In the genomic region with DNA sequence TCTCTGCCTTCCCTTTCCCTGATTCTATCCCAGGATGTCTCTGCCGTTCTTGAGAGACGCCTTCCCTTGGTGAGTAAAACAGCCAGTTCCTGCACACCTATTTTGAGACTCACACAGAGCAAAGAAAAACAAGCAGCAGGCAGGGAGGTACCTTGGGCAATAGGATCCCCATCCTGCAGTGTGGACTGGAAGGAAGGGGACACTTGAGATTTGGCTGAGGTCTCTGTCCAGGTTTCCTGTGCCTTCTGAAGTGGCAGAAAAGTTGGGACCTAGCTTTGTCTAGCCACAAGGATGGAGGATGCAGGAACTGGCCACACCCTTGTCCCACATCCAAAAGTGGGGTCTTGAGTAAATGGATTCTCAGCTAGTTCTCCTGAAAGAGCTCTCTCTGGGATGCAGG, we compare ENCODE assay signal across 19 mouse cellular contexts. TPM values are rescaled to one million over a fixed set of nuclear protein-coding genes. Genes with fewer than 3 reads are reported as not detected.
A peak's percentile ranks its signal among the peaks of the same experiment; 100 is the strongest.
DNase-seq lines count a peak whose midpoint lies in the region; ATAC-seq and TF ChIP-seq lines count a peak whose summit lies in the region.
"Had no signal": no experiment of that assay in that cellular context is flagged by ENCODE, and none has a peak within 500 bp of the region (broad histone marks: within the 10 kb centered on the region; RNA-seq: fewer than 3 reads in every experiment).

No protein-coding gene starts in this region.

- DNase-seq in heart, adult 11 months = peak; percentile 96
- no peak for DNase-seq in heart, postnatal 4 days
- no peak for DNase-seq in lung, postnatal 0 days (ENCODE audit: low spot score)
- no peak for DNase-seq in lung, adult 2 months
- DNase-seq in embryo, embryonic 10 days (ENCODE audit: low spot score) = no peak
- DNase-seq: adrenal gland, postnatal 14 days; cerebellum, adult 9-11 months; kidney, adult 9 months; right cerebral cortex, postnatal 25 days; thymus, postnatal 25 days had no signal

- H3K27me3 ChIP-seq in intestine, embryonic 16.5 days (replicated peaks; ENCODE audit: control insufficient read depth, insufficient read depth, low read length) = no peaks in the 10 kb centered on the region
- no peaks in the 10 kb centered on the region for H3K27me3 ChIP-seq in intestine, embryonic 15.5 days (replicated peaks)
- no peaks in the 10 kb centered on the region for H3K27me3 ChIP-seq in lung, postnatal 0 days (replicated peaks; ENCODE audit: insufficient read depth, low read length)
- H3K27me3 ChIP-seq: limb, embryonic 12.5 days; liver, embryonic 12.5 days; stomach, embryonic 15.5 days had no signal

- no peak for TF ChIP-seq POLR2A in lung, adult 2 months (IDR thresholded peaks at IDR 0.05; ENCODE audit: borderline replicate concordance, extremely low read depth, low read depth, low read length)

- H3K9ac ChIP-seq in intestine, embryonic 16.5 days (ENCODE audit: low read depth, low read length) = no peak overlapping the region
- no peak overlapping the region for H3K9ac ChIP-seq in intestine, embryonic 15.5 days
- no peak overlapping the region for H3K9ac ChIP-seq in lung, postnatal 0 days (replicated peaks; ENCODE audit: low read depth)
- H3K9ac ChIP-seq: limb, embryonic 12.5 days; liver, embryonic 12.5 days; stomach, embryonic 15.5 days had no signal

- 0 out of 2 replicates have a peak, but pooled peaks have one; percentile 14 for ATAC-seq in intestine, embryonic 16.5 days
- no peak for ATAC-seq in intestine, embryonic 15.5 days
- ATAC-seq in lung, postnatal 0 days = no peak
- ATAC-seq: forebrain, embryonic 16.5 days; liver, embryonic 12.5 days had no signal

- TF ChIP-seq EP300 in lung, postnatal 0 days (IDR thresholded peaks at IDR 0.05) = no peak

- WGBS in intestine, embryonic 16.5 days = 83% methylated on average over 2 of the region's 2 CpGs
- 83% methylated on average over 2 of the region's 2 CpGs for WGBS in intestine, embryonic 15.5 days
- 78% methylated on average over 2 of the region's 2 CpGs for WGBS in lung, postnatal 0 days
- 58% methylated on average over 2 of the region's 2 CpGs for whole genome bisulfite sequencing in lung, adult 2 months

- no peak overlapping the region for H3K4me2 ChIP-seq in intestine, embryonic 16.5 days (ENCODE audit: low read depth, low read length)
- H3K4me2 ChIP-seq in intestine, embryonic 15.5 days (replicated peaks) = no peak overlapping the region
- no peak overlapping the region for H3K4me2 ChIP-seq in lung, postnatal 0 days (replicated peaks; ENCODE audit: low read depth, low read length)
- H3K4me2 ChIP-seq: limb, embryonic 12.5 days; liver, embryonic 12.5 days; midbrain, embryonic 11.5 days; stomach, embryonic 15.5 days had no signal

- H3K4me3 ChIP-seq in intestine, embryonic 16.5 days (ENCODE audit: low read length) = no peak overlapping the region
- no peak overlapping the region for H3K4me3 ChIP-seq in intestine, embryonic 15.5 days (replicated peaks)
- no peak overlapping the region for H3K4me3 ChIP-seq in lung, postnatal 0 days (ENCODE audit: low read depth, low read length)
- H3K4me3 ChIP-seq in lung, adult 2 months (replicated peaks; ENCODE audit: extremely low read depth, low read depth, low read length) = no peak overlapping the region
- H3K4me3 ChIP-seq: limb, embryonic 12.5 days; liver, embryonic 12.5 days; stomach, embryonic 15.5 days had no signal

- H3K4me1 ChIP-seq in intestine, embryonic 16.5 days (ENCODE audit: control insufficient read depth, insufficient read depth, low read length) = peaks cover 7% of the 10 kb centered on the region; the same call in 1 of the 2 replicates
- H3K4me1 ChIP-seq in intestine, embryonic 15.5 days (replicated peaks) = 0 out of 2 replicates have a peak, but pooled peaks cover 7% of the 10 kb centered on the region
- H3K4me1 ChIP-seq in lung, postnatal 0 days (ENCODE audit: insufficient read depth, low read depth, low read length) = peaks cover 9% of the 10 kb centered on the region; the same call in 1 of the 2 replicates
- H3K4me1 ChIP-seq in lung, adult 2 months (ENCODE audit: control insufficient read depth, insufficient read depth, low read length) = peaks cover 3% of the 10 kb centered on the region; the same call in 1 of the 2 replicates
- H3K4me1 ChIP-seq: liver, embryonic 12.5 days had no signal

- TF ChIP-seq CTCF in lung, postnatal 0 days (IDR thresholded peaks at IDR 0.05) = no peak
- no peak for TF ChIP-seq CTCF in lung, adult 2 months (IDR thresholded peaks at IDR 0.05; ENCODE audit: insufficient read depth, low read length)

- H3K9me3 ChIP-seq in intestine, embryonic 16.5 days (ENCODE audit: control insufficient read depth, low read length) = no peaks in the 10 kb centered on the region
- H3K9me3 ChIP-seq in intestine, embryonic 15.5 days = no peaks in the 10 kb centered on the region
- no peaks in the 10 kb centered on the region for H3K9me3 ChIP-seq in lung, postnatal 0 days (ENCODE audit: low read length)
- H3K9me3 ChIP-seq: liver, embryonic 12.5 days; stomach, embryonic 15.5 days had no signal

- H3K36me3 ChIP-seq in intestine, embryonic 16.5 days (ENCODE audit: control insufficient read depth, insufficient read depth, low read length) = no peaks in the 10 kb centered on the region
- H3K36me3 ChIP-seq in intestine, embryonic 15.5 days = no peaks in the 10 kb centered on the region
- no peaks in the 10 kb centered on the region for H3K36me3 ChIP-seq in lung, postnatal 0 days (ENCODE audit: insufficient read depth, low read length)
- H3K36me3 ChIP-seq: G1E; limb, embryonic 12.5 days; liver, embryonic 12.5 days; stomach, embryonic 15.5 days had no signal

- H3K27ac ChIP-seq in intestine, embryonic 16.5 days (ENCODE audit: low read length) = peak overlapping the region; percentile 5; the same call in 1 of the 2 replicates
- H3K27ac ChIP-seq in intestine, embryonic 15.5 days = no peak overlapping the region
- peak overlapping the region; percentile 52 for H3K27ac ChIP-seq in lung, postnatal 0 days (ENCODE audit: low read length)
- H3K27ac ChIP-seq: limb, embryonic 12.5 days; liver, embryonic 12.5 days; macrophage had no signal

RNA-seq across cellular contexts. Expression of a gene that starts 43.2 kb away (rescaled TPM):
- 1 to 10 TPM; 2.1 to 2.5 TPM for total RNA-seq in heart, postnatal 4 days (2021)
- 5.3 and 5.8 TPM in 2 replicates for polyA plus RNA-seq in intestine, embryonic 16.5 days (2015; fragmentation: Nextera tagmentation; extraction: Ambion mirVana)
- 4.5 and 4.6 TPM in 2 replicates for polyA plus RNA-seq in intestine, embryonic 15.5 days (2015; fragmentation: Nextera tagmentation; extraction: Ambion mirVana)
- 2.1 and 2.5 TPM in 2 replicates for polyA plus RNA-seq in lung, postnatal 0 days (2015; fragmentation: Nextera tagmentation; extraction: Ambion mirVana)
- polyA plus RNA-seq in lung, adult 2 months (2012; rRNA removed) = 3.7 and 4.8 TPM in 2 replicates
- polyA plus RNA-seq: liver, embryonic 12.5 days; macrophage had no signal
